ENCODE assay signal across 20 mouse cellular contexts in the genomic region with DNA sequence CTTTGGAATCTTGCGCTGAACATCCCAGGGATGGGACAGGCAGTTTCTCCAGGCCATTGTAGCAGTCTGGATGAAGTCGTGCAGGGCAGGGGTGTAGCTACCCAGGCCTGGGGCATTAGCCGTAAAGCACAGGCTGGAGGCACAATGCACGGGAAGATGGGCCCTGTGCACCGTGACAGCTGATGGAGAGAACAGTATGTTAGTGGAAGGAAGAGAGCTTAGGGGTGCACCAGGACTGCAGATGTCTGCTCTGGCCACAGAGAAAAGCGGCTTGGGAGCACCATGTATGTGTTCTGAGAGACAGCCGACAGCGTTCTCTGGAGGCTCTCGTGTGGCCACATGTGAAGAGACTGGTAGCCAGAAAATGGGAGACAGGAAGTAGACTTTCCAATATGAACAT.
DNase-seq lines count a peak whose midpoint lies in the region; ATAC-seq lines count a peak whose summit lies in the region.
"Had no signal": no experiment of that assay in that cellular context is flagged by ENCODE, and none has a peak within 500 bp of the region (broad histone marks: within the 10 kb centered on the region; RNA-seq: fewer than 3 reads in every experiment).

No protein-coding gene starts in this region.

- peak overlapping the region; percentile 56 for H3K27ac ChIP-seq in heart, embryonic 10.5 days
- H3K27ac ChIP-seq in heart, embryonic 12.5 days (ENCODE audit: poor library complexity, severe bottlenecking) = no peak overlapping the region
- 0 out of 2 replicates have a peak overlapping the region, but pooled peaks have one; percentile 56 for H3K27ac ChIP-seq in kidney, embryonic 16.5 days (ENCODE audit: low read length)
- no peak overlapping the region for H3K27ac ChIP-seq in midbrain, embryonic 16.5 days (ENCODE audit: low read length)
- no peak overlapping the region for H3K27ac ChIP-seq in midbrain, embryonic 14.5 days (replicated peaks; ENCODE audit: low read depth, low read length)
- H3K27ac ChIP-seq: heart, adult 2 months had no signal

- H3K4me1 ChIP-seq in heart, embryonic 10.5 days = peaks cover 42% of the 10 kb centered on the region
- peaks cover 58% of the 10 kb centered on the region for H3K4me1 ChIP-seq in heart, embryonic 12.5 days (replicated peaks)
- peaks cover 67% of the 10 kb centered on the region for H3K4me1 ChIP-seq in kidney, embryonic 16.5 days (ENCODE audit: insufficient read depth, low read length)
- peaks cover 14% of the 10 kb centered on the region; the same call in 1 of the 2 replicates for H3K4me1 ChIP-seq in midbrain, embryonic 16.5 days (ENCODE audit: control insufficient read depth, insufficient read depth, low read length)
- H3K4me1 ChIP-seq in midbrain, embryonic 14.5 days (ENCODE audit: control insufficient read depth, insufficient read depth, low read length) = peaks cover 23% of the 10 kb centered on the region

- no peaks in the 10 kb centered on the region for H3K9me3 ChIP-seq in heart, embryonic 10.5 days
- no peaks in the 10 kb centered on the region for H3K9me3 ChIP-seq in heart, embryonic 12.5 days (replicated peaks)
- H3K9me3 ChIP-seq in kidney, embryonic 16.5 days (ENCODE audit: low read length) = no peaks in the 10 kb centered on the region
- no peaks in the 10 kb centered on the region for H3K9me3 ChIP-seq in midbrain, embryonic 16.5 days (replicated peaks; ENCODE audit: control insufficient read depth, low read length, poor library complexity, severe bottlenecking)
- H3K9me3 ChIP-seq in midbrain, embryonic 14.5 days (ENCODE audit: control insufficient read depth, low read length) = no peaks in the 10 kb centered on the region
- H3K9me3 ChIP-seq: embryonic facial prominence, embryonic 13.5 days had no signal

- DNase-seq in heart, embryonic 10.5 days (ENCODE audit: low spot score) = no peak
- DNase-seq in kidney, postnatal 4 days = no peak
- no peak for DNase-seq in midbrain, embryonic 14.5 days
- no peak for DNase-seq in thymus, postnatal 4 days
- DNase-seq: adrenal gland, adult 2 months; adrenal gland, postnatal 25 days; cerebellum, adult 18-20 months; cerebellum, adult 9-11 months; cerebellum, postnatal 36 days; heart, adult 2 months; heart, postnatal 10 days; heart, postnatal 4 days had no signal

- H3K4me3 ChIP-seq in heart, embryonic 10.5 days = no peak overlapping the region
- H3K4me3 ChIP-seq in heart, embryonic 12.5 days = no peak overlapping the region
- H3K4me3 ChIP-seq in kidney, embryonic 16.5 days (ENCODE audit: low read length) = no peak overlapping the region
- H3K4me3 ChIP-seq in midbrain, embryonic 16.5 days (ENCODE audit: low read depth, low read length) = no peak overlapping the region
- H3K4me3 ChIP-seq in midbrain, embryonic 14.5 days (replicated peaks; ENCODE audit: low read depth, low read length) = no peak overlapping the region
- H3K4me3 ChIP-seq: embryonic facial prominence, embryonic 13.5 days; heart, adult 2 months had no signal

- H3K27me3 ChIP-seq in heart, embryonic 10.5 days (ENCODE audit: insufficient read depth, poor library complexity, severe bottlenecking) = no peaks in the 10 kb centered on the region
- no peaks in the 10 kb centered on the region for H3K27me3 ChIP-seq in heart, embryonic 12.5 days (replicated peaks)
- H3K27me3 ChIP-seq in kidney, embryonic 16.5 days (ENCODE audit: insufficient read depth, low read length) = no peaks in the 10 kb centered on the region
- no peaks in the 10 kb centered on the region for H3K27me3 ChIP-seq in midbrain, embryonic 16.5 days (ENCODE audit: control insufficient read depth, insufficient read depth, low read depth, low read length)
- H3K27me3 ChIP-seq in midbrain, embryonic 14.5 days (ENCODE audit: control insufficient read depth, insufficient read depth, low read length) = no peaks in the 10 kb centered on the region
- H3K27me3 ChIP-seq: embryonic facial prominence, embryonic 13.5 days; Patski had no signal

- H3K9ac ChIP-seq in heart, embryonic 12.5 days = no peak overlapping the region
- no peak overlapping the region for H3K9ac ChIP-seq in kidney, embryonic 16.5 days (replicated peaks; ENCODE audit: low read length)
- H3K9ac ChIP-seq in midbrain, embryonic 16.5 days (ENCODE audit: low read depth, low read length) = no peak overlapping the region
- H3K9ac ChIP-seq in midbrain, embryonic 14.5 days (replicated peaks; ENCODE audit: low read length) = no peak overlapping the region
- H3K9ac ChIP-seq: embryonic facial prominence, embryonic 13.5 days had no signal

- ATAC-seq in heart, embryonic 12.5 days (ENCODE audit: insufficient number of reproducible peaks, low FRiP score) = no peak
- no peak; the same call in 1 of the 2 replicates for ATAC-seq in kidney, embryonic 16.5 days (ENCODE audit: low FRiP score, low TSS enrichment)
- ATAC-seq in midbrain, embryonic 16.5 days = 0 out of 2 replicates have a peak, but pooled peaks have one; percentile 25
- no peak for ATAC-seq in midbrain, embryonic 14.5 days (ENCODE audit: low FRiP score, low TSS enrichment)
- ATAC-seq: activated CD4-positive, CD25-positive, alpha-beta regulatory T cell, adult 4 months; forebrain, embryonic 14.5 days; inflammation-experienced regulatory T-cells, adult 6 months; Patski had no signal

- no peak overlapping the region for H3K4me2 ChIP-seq in heart, embryonic 12.5 days
- H3K4me2 ChIP-seq in kidney, embryonic 16.5 days (replicated peaks; ENCODE audit: low read depth, low read length) = no peak overlapping the region
- H3K4me2 ChIP-seq in midbrain, embryonic 16.5 days (ENCODE audit: low read length) = no peak overlapping the region
- H3K4me2 ChIP-seq in midbrain, embryonic 14.5 days (ENCODE audit: low read length) = no peak overlapping the region
- H3K4me2 ChIP-seq: embryonic facial prominence, embryonic 13.5 days had no signal

- WGBS in heart, embryonic 10.5 days = 89% methylated on average over 9 of the region's 9 CpGs
- 86% methylated on average over 9 of the region's 9 CpGs for WGBS in heart, embryonic 12.5 days
- 79% methylated on average over 9 of the region's 9 CpGs for WGBS in kidney, embryonic 16.5 days
- 83% methylated on average over 9 of the region's 9 CpGs for WGBS in midbrain, embryonic 16.5 days
- WGBS in midbrain, embryonic 14.5 days = 76% methylated on average over 9 of the region's 9 CpGs

- no peaks in the 10 kb centered on the region; the same call in 1 of the 2 replicates for H3K36me3 ChIP-seq in heart, embryonic 10.5 days
- H3K36me3 ChIP-seq in heart, embryonic 12.5 days = no peaks in the 10 kb centered on the region
- no peaks in the 10 kb centered on the region for H3K36me3 ChIP-seq in kidney, embryonic 16.5 days (ENCODE audit: insufficient read depth, low read length)
- no peaks in the 10 kb centered on the region for H3K36me3 ChIP-seq in midbrain, embryonic 16.5 days (ENCODE audit: control insufficient read depth, insufficient read depth, low read length)
- no peaks in the 10 kb centered on the region for H3K36me3 ChIP-seq in midbrain, embryonic 14.5 days (ENCODE audit: control insufficient read depth, insufficient read depth, low read length)
- H3K36me3 ChIP-seq: embryonic facial prominence, embryonic 13.5 days had no signal

Comparison
In these comparisons a context has a peak if more than half of its experiments do, and no peak if none do; other contexts are left out.
1. H3K27ac ChIP-seq: peak in heart, embryonic 10.5 days (single experiment) and kidney, embryonic 16.5 days (single experiment); none in heart, embryonic 12.5 days (single experiment), midbrain, embryonic 16.5 days (single experiment) and midbrain, embryonic 14.5 days (single experiment).